Mouse (Mus musculus): Measurements from ENCODE around the gene Gm3045.
A peak's percentile ranks its signal among the peaks of the same experiment; 100 is the strongest.

Gm3045 gene

GRCm38 (mm10) chr13:56426365-56426764 lies at the start of gene Gm3045:
TSS of gene Gm3045 (plus strand) at chr13:56426594.
- no peak for DNase-seq (ENCODE audit: extremely low read depth, insufficient read length, low spot score)

DNA sequence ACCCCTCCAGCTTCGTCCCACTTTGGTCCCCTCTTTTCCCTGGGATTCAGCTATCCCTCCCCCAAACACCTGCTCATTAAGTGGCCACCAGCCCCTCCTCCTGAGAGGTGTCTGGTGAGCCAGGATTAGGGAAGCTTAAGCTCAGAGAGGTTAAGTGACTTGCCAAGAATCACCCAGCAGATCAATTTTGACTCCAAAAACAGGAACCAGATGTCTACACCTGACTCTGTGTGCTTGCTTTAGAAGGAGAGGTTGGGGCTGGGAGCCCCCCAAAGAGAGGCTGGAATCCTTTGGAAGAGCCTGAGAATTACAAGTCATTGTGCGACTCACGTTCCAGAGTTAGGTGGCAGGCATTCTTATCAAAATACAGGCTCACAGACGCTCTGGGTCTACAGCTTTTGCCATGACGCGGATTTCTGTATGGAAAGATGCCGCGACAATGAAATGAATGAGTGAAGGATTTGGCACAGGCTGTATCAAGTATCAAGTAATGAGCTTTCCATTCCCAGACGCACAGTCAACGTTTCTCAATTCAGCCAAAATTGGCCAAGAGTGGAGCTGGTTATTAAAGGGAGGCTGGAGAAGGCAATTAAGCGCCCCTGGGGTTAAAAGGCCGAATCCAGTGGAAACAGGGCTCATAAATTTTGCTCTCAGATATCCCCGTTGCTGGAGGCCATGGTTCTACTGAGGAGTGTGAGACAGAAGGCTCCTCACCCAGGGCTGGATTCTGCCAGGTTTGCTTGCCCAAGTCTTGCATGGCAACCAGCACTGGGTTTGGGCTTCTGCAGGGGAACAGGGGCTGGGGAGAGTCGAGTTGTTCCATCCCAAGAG lies 45.3 kb upstream of the Gm3045 start:
- DNase-seq (ENCODE audit: extremely low read depth, insufficient read length, low spot score): no peak

- DNase-seq (ENCODE audit: extremely low read depth, insufficient read length, low spot score): no peak
Observed at GRCm38 (mm10) chr13:56383406-56383805, 43.0 kb upstream of the Gm3045 start.

- no peak for DNase-seq (ENCODE audit: extremely low read depth, insufficient read length, low spot score)
Observed at GRCm38 (mm10) chr13:56386411-56386810, 40.0 kb upstream of the Gm3045 start.

DNA sequence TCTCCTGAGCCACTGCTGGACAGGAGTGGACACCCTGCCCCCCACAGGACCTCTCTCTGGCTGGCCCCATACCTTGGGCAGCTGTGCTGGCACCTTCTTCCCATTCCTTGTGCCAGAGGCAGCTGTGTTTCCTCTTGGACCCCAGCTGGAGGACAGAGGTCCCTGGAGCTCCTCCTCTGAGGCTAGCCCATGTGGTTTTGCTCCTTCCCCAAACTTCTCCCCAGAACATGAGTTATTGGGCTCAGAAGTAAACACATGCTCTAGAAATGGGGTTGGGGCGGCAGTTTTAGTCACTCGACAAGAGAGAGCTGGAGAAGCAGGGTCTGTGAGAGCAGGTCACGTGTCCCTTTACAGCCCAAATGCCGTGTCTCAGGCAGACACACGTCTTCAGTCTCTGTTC lies 39.0 kb upstream of the Gm3045 start:
- no peak for DNase-seq (ENCODE audit: extremely low read depth, insufficient read length, low spot score)

DNA sequence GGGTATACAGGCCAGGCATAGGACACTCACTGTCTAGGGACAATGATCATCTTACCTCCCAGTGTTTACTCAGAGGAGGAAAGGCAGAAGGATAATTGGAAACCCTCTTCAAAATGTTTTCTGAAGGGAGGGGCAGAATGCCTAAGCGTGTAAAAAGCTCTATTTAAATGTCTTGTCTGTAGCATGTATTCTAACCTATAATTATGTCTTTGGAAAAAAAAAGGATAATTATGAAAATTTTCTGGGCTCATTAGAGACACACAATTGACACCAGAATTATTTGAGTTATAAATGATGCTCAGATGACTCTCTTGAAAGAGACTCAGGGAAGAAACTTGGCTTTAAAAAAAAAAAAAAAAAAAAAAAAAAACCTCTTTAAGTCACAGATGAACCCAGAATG lies 38.4 kb upstream of the Gm3045 start:
- DNase-seq (ENCODE audit: extremely low read depth, insufficient read length, low spot score): no peak

DNA sequence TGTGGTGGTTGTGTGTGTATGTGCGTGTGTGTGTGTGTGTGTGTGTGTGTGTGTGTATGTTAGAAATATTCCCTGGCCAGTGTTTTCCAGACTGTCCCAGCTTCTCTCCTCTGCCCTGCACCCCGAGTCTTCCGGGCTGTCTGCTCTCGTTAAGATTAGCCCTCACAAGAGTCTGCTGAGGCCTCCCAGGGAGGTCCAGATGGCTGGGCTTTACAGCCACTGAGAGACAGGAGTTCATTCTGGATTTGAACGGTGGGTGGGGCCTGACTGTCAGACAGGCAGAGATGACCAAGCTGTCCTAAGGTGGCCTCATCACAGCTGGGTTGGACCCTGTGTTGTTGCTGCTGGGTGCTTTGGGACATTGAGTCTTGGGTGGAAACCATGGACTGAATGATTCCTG lies 28.8 kb upstream of the Gm3045 start:
- DNase-seq (ENCODE audit: extremely low read depth, insufficient read length, low spot score): no peak

DNA sequence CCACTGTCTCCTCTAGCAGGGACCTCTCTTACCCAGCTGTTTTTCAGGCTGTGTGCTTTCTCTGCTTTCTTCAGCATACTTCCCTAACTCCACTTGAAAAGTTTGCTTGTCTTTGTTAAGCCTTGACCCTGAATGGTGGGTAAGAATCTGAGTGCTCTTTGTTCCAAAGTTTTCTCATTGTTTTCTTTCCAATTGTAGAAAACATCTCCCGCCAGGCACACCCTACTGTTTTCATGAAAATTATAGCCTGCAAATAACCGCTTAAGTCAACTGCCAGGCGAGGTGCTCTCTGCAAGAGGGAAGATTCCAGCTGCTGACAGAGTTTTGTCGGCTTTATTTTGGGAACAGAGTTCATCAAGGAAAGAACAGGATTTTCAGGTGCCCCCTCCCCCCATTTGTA lies 25.2 kb upstream of the Gm3045 start:
- no peak for DNase-seq (ENCODE audit: extremely low read depth, insufficient read length, low spot score)

GRCm38 (mm10) chr13:56403381-56404086 lies 22.9 kb upstream of the Gm3045 start:
- no peak for DNase-seq (ENCODE audit: extremely low read depth, insufficient read length, low spot score)

- no peak for DNase-seq (ENCODE audit: extremely low read depth, insufficient read length, low spot score)
Observed at GRCm38 (mm10) chr13:56404511-56405140, 21.8 kb upstream of the Gm3045 start.

GRCm38 (mm10) chr13:56412286-56412873 lies 14.0 kb upstream of the Gm3045 start:
- no peak for DNase-seq (ENCODE audit: extremely low read depth, insufficient read length, low spot score)

GRCm38 (mm10) chr13:56418685-56419483 lies 7.5 kb upstream of the Gm3045 start:
- no peak for DNase-seq (ENCODE audit: extremely low read depth, insufficient read length, low spot score)

DNA sequence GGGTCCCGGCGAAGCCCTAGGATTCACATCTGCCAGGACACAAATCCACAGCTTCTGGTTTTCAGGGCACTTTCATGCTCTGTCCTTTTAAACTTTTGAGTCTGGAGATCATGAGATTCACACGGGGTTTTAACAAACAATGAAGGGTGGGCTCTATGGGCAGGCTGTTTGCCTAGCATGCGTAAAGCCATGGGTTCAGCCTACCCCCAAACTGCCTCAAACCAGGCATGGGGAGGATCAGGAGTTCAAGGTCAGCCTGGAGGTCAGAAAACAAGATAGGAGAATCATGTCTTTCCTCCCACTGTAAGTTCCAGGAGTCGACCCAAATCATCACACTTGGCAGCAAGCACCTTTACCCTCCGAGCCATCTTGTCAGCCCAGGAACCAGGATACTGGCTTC lies 6.9 kb upstream of the Gm3045 start:
- no peak for DNase-seq (ENCODE audit: extremely low read depth, insufficient read length, low spot score)

DNA sequence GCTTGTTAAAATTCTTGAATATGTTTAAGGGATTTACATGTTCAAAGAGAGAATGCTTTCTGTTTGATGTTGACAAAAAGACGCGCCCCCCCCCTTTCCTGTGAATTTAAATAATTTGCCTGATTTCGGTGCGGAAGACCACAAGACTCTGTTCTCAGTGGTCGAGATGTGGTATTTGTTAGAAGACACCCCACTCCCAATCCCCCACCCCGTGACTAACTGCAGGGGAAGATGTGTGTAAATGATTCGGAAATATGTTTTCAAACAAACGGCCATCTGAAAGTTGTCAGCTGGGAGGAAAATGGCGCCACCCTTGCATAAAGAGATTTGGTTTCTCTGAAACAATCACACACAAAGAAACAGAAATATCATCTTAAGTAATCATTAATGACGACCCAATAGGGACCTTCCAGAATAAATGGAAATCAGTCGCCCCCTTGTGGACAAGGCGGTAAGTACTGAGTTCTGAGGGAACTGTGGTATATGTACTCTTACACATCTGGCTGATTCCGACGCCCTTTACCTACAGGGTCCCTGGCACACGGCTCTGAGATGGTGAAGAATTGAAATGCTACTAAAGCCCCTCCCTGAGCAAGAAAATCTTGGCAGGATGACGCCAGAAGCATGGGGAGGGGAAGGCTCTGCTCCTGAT lies 4.2 kb upstream of the Gm3045 start:
- DNase-seq (ENCODE audit: extremely low read depth, insufficient read length, low spot score): no peak

DNA sequence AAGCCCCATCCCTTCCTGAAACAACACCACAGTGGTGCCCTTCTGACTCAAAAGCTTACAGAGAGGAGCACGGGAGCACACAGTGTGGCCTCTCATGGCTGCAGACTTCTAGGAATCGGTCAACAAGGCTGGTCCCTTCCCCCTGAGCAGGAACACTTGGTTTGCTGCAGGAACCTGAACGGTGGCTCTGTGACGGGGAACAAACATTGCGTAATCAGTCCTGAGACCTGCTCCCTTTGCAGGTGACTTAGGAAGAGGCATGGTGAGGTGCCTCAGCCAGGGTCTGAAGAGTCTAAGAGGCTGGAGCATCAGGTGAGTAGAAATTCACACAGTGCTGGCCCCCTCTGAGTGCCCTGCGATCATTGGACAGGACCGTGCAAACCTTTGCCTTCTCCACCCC lies 463 bp upstream of the Gm3045 start:
- DNase-seq (ENCODE audit: extremely low read depth, insufficient read length, low spot score): no peak

- peak; percentile 61 for DNase-seq (ENCODE audit: extremely low read depth, insufficient read length, low spot score)
Observed at GRCm38 (mm10) chr13:56428724-56429500, 2.5 kb downstream of the Gm3045 start.

DNA sequence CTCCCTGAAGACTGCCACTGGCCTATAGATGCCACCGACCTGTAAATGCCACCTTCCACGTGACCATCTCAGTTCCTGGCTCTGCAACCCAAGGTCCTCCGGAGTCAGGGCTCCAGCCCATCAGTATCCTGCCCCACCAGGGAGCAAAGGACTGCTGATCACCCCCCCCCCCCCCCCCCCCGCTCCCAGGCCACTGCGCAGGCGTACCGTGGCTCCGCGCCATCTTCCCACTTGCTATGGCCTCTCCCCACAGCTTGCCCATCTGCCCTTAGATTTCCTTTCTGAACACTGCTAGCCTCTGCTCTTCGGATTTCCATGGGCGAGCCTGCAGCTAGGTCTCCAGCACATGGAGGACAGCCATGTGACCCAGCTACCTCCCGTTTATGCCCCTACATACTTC lies 6.1 kb downstream of the Gm3045 start:
- DNase-seq (ENCODE audit: extremely low read depth, insufficient read length, low spot score): no peak

GRCm38 (mm10) chr13:56433466-56433865 lies 7.1 kb downstream of the Gm3045 start:
- peak; percentile 72 for DNase-seq (ENCODE audit: extremely low read depth, insufficient read length, low spot score)

- peak; percentile 82 for DNase-seq (ENCODE audit: extremely low read depth, insufficient read length, low spot score)
Observed at GRCm38 (mm10) chr13:56434311-56434751, 7.9 kb downstream of the Gm3045 start.
